Mouse (Mus musculus): Measurements from ENCODE around the gene Cfap54.

Gene Cfap54

GRCm38 (mm10) chr10:92818190-92818589 lies 263.2 kb downstream of the Cfap54 start:
- no peak for TF ChIP-seq GATA4 (IDR thresholded peaks at IDR 0.05; ENCODE audit: insufficient replicate concordance, low read length)

GRCm38 (mm10) chr10:92816903-92817302 lies 264.5 kb downstream of the Cfap54 start:
- TF ChIP-seq GATA4 (IDR thresholded peaks at IDR 0.05; ENCODE audit: insufficient replicate concordance, low read length): no peak

GRCm38 (mm10) chr10:92810894-92811293 lies 270.5 kb downstream of the Cfap54 start:
- no peak for TF ChIP-seq GATA4 (IDR thresholded peaks at IDR 0.05; ENCODE audit: insufficient replicate concordance, low read length)

GRCm38 (mm10) chr10:92791908-92792307 lies 289.5 kb downstream of the Cfap54 start:
- TF ChIP-seq GATA4 (IDR thresholded peaks at IDR 0.05; ENCODE audit: insufficient replicate concordance, low read length): no peak

GRCm38 (mm10) chr10:92791531-92791900 lies 289.9 kb downstream of the Cfap54 start:
- no peak for TF ChIP-seq GATA4 (IDR thresholded peaks at IDR 0.05; ENCODE audit: insufficient replicate concordance, low read length)

GRCm38 (mm10) chr10:92790893-92791530 lies 290.4 kb downstream of the Cfap54 start:
- no peak for TF ChIP-seq GATA4 (IDR thresholded peaks at IDR 0.05; ENCODE audit: insufficient replicate concordance, low read length)

GRCm38 (mm10) chr10:92790247-92790646 lies 291.2 kb downstream of the Cfap54 start:
- TF ChIP-seq GATA4 (IDR thresholded peaks at IDR 0.05; ENCODE audit: insufficient replicate concordance, low read length): no peak

GRCm38 (mm10) chr10:92788410-92789096 lies 292.9 kb downstream of the Cfap54 start:
- TF ChIP-seq GATA4 (IDR thresholded peaks at IDR 0.05; ENCODE audit: insufficient replicate concordance, low read length): no peak

GRCm38 (mm10) chr10:92782691-92783090 lies 298.7 kb downstream of the Cfap54 start:
- TF ChIP-seq GATA4 (IDR thresholded peaks at IDR 0.05; ENCODE audit: insufficient replicate concordance, low read length): no peak

- no peak for TF ChIP-seq GATA4 (IDR thresholded peaks at IDR 0.05; ENCODE audit: insufficient replicate concordance, low read length)
Observed at GRCm38 (mm10) chr10:92754359-92754758, 327.1 kb downstream of the Cfap54 start.

GRCm38 (mm10) chr10:92730339-92730738 lies 351.1 kb downstream of the Cfap54 start:
- no peak for TF ChIP-seq GATA4 (IDR thresholded peaks at IDR 0.05; ENCODE audit: insufficient replicate concordance, low read length)

GRCm38 (mm10) chr10:92728723-92729122 lies 352.7 kb downstream of the Cfap54 start:
- TF ChIP-seq GATA4 (IDR thresholded peaks at IDR 0.05; ENCODE audit: insufficient replicate concordance, low read length): no peak
